Mouse (Mus musculus) limb, embryonic 10.5 days (tissue): ENCODE measurements around the gene Fig4. TPM values are rescaled to one million over a fixed set of nuclear protein-coding genes. Genes with fewer than 3 reads are reported as not detected.
A peak's percentile ranks its signal among the peaks of the same experiment; 100 is the strongest.

Experiments
- DNase-seq: peaks from one replicate; pipeline ENCODE4 v3.0.0-alpha.2; 2017; ENCODE audit warnings: low spot score
- H3K27ac ChIP-seq: fragments of 300-500 bp; sonication (generic); 2 replicates; pipeline ENCODE4 v1.5.1; 2016; ENCODE audit warnings: mild to moderate bottlenecking
- H3K27me3 ChIP-seq: fragments of 300-500 bp; sonication (generic); 2 replicates; pipeline ENCODE4 v1.6.1; 2016; ENCODE audit warnings: low read depth, mild to moderate bottlenecking; ENCODE audit not compliant: poor library complexity, severe bottlenecking
- H3K36me3 ChIP-seq: fragments of 300-500 bp; sonication (generic); 2 replicates; pipeline ENCODE4 v1.6.1; 2016; ENCODE audit warnings: mild to moderate bottlenecking, moderate library complexity
- H3K4me1 ChIP-seq: fragments of 300-500 bp; sonication (generic); 2 replicates; pipeline ENCODE4 v1.6.1; 2016
- H3K4me3 ChIP-seq: fragments of 300-500 bp; sonication (generic); 2 replicates; pipeline ENCODE4 v1.5.1; 2016; ENCODE audit warnings: mild to moderate bottlenecking, moderate library complexity
- H3K9me3 ChIP-seq: fragments of 300-500 bp; sonication (generic); replicated peaks from 2 replicates; pipeline ENCODE4 v1.6.1; 2016; ENCODE audit warnings: mild to moderate bottlenecking
- WGBS: fragments of 180-500 bp; shearing (Covaris S2); methylation state at CpG from one replicate; pipeline ENCODE4 v1.1.7; 2016; 5-methylcytosine and 5-hydroxymethylcytosine counted together
- polyA plus RNA-seq: library from polyadenylated mRNA; unstranded; fragments of >200 nt; fragmentation: Nextera tagmentation; extraction: Ambion mirVana; gene quantifications from 2 replicates; pipeline ENCODE4 v1.2.1, GENCODE M21; 2016

Fig4 gene
- 13.2 and 14.7 TPM in 2 replicates for polyA plus RNA-seq

DNA sequence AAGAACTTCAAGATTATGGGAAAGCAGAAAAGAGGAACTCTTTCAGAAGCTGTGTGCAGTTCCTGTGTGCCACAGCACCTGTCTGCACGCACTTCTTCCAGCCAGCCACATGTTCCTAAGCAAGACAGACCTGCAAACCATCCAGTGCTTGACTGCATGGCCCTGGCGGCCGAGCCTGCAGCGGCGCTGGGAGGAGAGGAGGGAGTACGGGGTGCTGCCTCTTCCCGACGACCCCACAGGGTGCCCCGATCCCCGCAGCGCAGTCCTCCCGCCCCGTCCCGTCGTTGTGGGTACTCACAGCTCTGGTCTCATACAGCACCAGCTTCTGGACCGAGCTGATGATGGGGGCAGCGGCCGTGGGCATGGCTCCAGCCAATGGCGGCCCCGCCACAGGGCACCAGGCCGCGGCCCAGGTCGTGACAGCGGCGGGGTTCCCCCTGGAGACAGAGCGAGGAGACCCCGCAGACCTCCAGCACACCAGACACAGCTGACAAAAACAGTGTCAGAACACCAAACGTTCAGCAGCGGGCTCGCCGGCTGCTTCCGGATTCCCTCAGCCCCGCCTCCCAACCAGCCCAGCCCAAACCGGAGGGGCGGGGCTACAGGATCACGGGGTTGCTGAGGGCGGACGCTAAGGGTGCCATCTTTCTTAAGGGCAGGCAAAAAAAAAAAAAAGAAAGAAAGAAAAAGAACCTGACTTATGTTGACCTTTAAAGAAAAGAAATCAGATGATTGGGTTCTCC lies at the start of gene Fig4:
Fig4 (minus strand) TSS at position 572 of the 743 bp plus-strand sequence.
- under 1% methylated on average over 38 of the region's 38 CpGs for WGBS
- Histone ChIP-seq H3K4me1 (peaks cover 5% of the 10 kb centered on the region), H3K27ac (peak within 1 kb of the TSS; percentile 78), H3K27me3 (no peaks in the 10 kb centered on the region), H3K9me3 (no peaks in the 10 kb centered on the region), H3K36me3 (no peaks in the 10 kb centered on the region), H3K4me3 (peak within 1 kb of the TSS; percentile 83)
- DNase-seq = peak; percentile 91

DNA sequence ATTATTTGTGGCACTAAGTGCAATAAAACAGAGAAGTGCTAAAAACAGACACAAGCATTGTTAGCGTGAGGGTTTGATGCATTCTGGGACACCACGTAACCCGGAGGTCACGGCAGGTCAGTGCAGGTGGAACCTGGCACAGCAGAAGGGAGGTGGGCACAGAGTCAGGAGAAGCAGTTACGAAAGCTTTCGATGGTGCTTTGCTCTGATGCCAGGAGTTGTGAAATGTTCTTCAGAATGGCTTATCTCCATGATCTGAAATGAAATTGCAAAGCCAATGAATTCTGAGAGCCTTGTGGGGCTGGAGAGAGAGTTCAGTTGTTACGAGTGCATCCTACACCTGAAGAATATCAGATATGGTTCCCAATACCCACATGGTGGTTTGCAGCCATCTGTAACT lies 38.3 kb upstream of the Fig4 start:
- no peak overlapping the region for H3K4me3 ChIP-seq
- 90% methylated on average over 7 of the region's 7 CpGs for WGBS

DNA sequence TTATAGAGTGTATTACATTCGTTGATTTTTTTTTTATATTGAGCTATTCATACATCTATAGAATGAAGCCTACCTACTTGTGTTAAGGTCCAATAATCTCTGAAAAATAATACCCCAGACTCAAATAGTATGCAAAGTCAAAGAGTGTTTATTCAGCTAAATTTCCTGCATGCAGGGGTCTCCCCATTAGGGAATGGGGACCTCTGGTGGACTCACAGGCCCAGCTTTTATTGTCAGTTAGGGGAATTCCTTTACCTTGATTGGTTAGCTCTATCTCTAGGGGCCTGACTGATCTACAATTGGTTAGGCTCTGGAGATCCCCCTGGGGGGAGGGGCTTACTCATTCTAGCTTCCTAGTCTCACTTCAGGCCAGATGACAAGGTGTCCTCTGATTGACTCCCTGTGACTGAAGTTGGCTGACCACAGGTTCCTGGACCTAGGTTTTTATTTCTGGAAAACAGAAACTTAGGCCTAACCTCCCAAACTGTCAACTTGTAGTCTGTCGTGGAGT lies 29.5 kb upstream of the Fig4 start:
- no peaks in the 10 kb centered on the region for H3K9me3 ChIP-seq
- H3K36me3 ChIP-seq = no peaks in the 10 kb centered on the region
- 86% methylated on average over 2 of the region's 2 CpGs for WGBS
- H3K27ac ChIP-seq = no peak overlapping the region
- H3K4me1 ChIP-seq = no peaks in the 10 kb centered on the region
- H3K27me3 ChIP-seq = no peaks in the 10 kb centered on the region
- H3K4me3 ChIP-seq = no peak overlapping the region
- DNase-seq = no peak

More for the DNA sequence above, 38.3 kb upstream of the Fig4 start:
- H3K27me3 ChIP-seq = no peaks in the 10 kb centered on the region
- no peak for DNase-seq
- H3K4me1 ChIP-seq = no peaks in the 10 kb centered on the region
- no peak overlapping the region for H3K27ac ChIP-seq
- H3K9me3 ChIP-seq = no peaks in the 10 kb centered on the region
- H3K36me3 ChIP-seq = no peaks in the 10 kb centered on the region

DNA sequence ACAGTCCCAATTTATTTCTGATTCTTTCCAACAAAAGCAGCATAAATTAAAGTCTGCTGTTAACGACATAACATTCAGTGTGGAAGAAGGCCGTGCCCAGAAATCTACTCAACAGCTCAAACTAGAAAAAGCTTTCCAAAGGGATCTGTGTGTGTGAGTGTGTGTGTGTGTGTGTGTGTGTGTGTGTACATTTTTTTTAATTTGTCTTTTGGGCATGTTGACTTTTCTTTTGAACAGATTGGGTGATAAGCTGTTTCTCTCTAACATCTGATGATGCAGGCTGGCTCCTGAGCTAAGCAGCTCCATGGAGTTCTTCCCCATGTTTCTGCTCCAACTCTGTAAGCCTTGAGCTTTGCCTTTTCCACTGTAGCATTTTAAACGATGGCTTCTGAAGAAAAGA lies 12.8 kb upstream of the Fig4 start:
- no peak for DNase-seq
- no peaks in the 10 kb centered on the region for H3K9me3 ChIP-seq
- no peaks in the 10 kb centered on the region for H3K27me3 ChIP-seq
- no peak overlapping the region for H3K27ac ChIP-seq
- no peaks in the 10 kb centered on the region for H3K4me1 ChIP-seq
- 89% methylated on average over 3 of the region's 3 CpGs for WGBS
- no peaks in the 10 kb centered on the region for H3K36me3 ChIP-seq
- H3K4me3 ChIP-seq = no peak overlapping the region

DNA sequence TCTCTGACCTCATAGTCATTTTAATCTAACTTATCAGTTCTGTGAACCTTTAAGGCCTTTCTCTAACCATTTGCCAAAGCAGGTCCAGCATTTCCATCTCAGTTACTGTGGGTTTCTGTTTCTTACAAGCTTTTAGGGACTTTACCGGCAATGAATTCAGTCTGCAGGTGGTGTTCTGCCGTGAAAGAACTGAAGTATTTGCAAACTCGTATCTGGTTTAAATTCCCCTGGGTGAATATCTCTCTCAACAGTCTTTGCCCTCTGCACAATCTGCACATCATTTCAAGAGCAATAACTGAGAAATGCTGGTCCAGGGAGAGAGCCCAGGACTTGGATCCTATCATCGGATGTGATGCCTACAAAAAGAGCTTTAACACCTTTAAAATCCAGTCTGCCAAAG lies 5.1 kb upstream of the Fig4 start:
- no peak overlapping the region for H3K27ac ChIP-seq
- no peak for DNase-seq
- WGBS = 95% methylated on average over 4 of the region's 4 CpGs
- no peaks in the 10 kb centered on the region for H3K9me3 ChIP-seq
- no peaks in the 10 kb centered on the region for H3K27me3 ChIP-seq
- H3K4me3 ChIP-seq = no peak overlapping the region
- no peaks in the 10 kb centered on the region for H3K4me1 ChIP-seq
- H3K36me3 ChIP-seq = no peaks in the 10 kb centered on the region

DNA sequence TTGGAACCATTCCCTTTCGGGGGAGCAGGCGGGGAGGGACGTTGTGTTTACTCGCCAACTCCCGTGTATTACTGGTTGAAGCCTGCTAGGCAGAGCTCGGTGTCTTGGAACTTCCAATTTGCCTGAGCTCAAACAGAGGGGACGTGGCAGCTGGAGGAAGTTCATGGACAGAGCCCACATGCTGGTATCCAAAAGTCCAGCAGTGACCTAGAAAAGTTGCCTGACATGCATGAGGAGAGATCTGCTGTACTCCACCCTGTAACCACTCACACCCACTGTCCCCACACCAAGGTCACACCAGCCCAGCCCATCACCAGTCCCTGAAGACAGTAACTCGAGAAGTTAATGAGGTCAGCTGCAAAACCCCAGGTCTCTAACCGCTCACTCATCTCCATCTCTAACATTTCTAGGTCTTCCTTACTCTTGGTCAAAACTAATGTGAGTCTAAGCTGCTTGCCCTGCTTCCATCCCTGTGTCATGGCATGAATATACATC lies 1.9 kb upstream of the Fig4 start:
- DNase-seq = no peak
- Histone ChIP-seq H3K27ac (no peak overlapping the region), H3K4me3 (no peak overlapping the region), H3K9me3 (no peaks in the 10 kb centered on the region), H3K27me3 (no peaks in the 10 kb centered on the region), H3K4me1 (peaks cover 5% of the 10 kb centered on the region), H3K36me3 (no peaks in the 10 kb centered on the region)
- WGBS = 70% methylated on average over 9 of the region's 9 CpGs

DNA sequence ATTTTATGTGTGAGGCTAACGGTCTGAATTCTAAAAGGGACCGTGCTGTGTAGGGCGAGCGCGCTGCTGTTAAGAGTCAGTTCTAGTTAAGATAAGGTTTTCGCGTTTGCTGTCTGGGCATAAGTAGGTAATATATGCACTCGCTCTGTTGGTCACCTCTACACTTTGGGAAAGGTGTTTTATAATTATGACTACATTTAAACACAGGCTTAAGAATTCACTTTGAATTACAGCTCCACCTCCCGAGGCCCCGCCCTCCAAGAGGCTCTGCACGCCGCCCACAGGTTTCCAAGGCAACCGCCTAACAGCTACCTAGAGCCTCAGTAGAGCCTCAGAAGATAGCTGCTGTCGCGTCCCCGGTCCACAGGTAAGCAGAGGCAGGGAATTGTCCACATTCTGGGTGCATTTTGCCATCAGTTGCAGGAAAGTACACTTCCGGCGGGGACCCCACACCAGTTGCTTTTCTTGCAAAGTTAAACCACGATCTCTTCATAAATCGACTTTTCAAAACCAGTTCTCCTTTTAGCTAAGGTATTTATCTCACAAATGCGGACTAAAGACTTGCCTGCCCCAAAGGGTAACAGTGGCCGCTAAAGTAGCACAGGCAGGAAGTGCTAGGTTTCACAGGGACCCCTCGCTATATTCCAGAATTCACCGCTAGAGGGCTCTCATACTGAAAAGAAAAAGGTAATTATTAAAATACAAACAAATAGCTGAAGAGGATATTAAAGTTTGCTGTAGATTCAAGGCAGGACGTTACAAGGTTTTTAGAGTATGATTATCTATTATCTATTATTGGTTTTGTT lies 782 bp upstream of the Fig4 start, which contains the start of gene Ak9:
Ak9 (plus strand) TSS at position 342 of the 806 bp plus-strand sequence.
- Histone ChIP-seq H3K9me3 (no peaks in the 10 kb centered on the region), H3K4me3 (peak within 1 kb of the TSS; percentile 83), H3K27ac (peak within 1 kb of the TSS; percentile 78), H3K36me3 (no peaks in the 10 kb centered on the region), H3K4me1 (peaks cover 5% of the 10 kb centered on the region), H3K27me3 (no peaks in the 10 kb centered on the region)
- peak; percentile 86 for DNase-seq
- 1% methylated on average over 25 of the region's 25 CpGs for WGBS

DNA sequence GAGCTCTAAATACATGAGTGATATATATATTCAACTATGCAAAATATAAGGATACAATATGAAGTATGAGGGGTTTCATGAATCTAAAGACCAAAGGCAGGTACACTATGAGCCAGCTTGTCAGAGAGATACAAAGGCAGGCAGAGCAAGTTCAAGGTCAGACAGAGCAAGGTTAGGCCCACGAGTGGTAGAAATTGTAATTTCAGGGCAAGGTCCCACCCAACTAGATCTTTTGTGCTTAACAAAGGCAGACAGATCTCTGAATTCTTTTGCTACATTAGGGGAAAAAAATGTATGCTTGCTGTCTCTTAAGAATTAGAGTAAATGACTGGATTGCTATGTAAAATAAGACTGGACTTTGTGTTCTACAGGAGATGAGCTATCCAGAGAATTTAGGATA lies 2.9 kb downstream of the Fig4 start:
- no peak overlapping the region for H3K4me3 ChIP-seq
- no peak for DNase-seq
- H3K27me3 ChIP-seq = no peaks in the 10 kb centered on the region
- H3K36me3 ChIP-seq = no peaks in the 10 kb centered on the region
- H3K27ac ChIP-seq = no peak overlapping the region
- 63% methylated on average over 1 of the region's 1 CpGs for WGBS
- no peaks in the 10 kb centered on the region for H3K9me3 ChIP-seq
- H3K4me1 ChIP-seq = peaks cover 6% of the 10 kb centered on the region

DNA sequence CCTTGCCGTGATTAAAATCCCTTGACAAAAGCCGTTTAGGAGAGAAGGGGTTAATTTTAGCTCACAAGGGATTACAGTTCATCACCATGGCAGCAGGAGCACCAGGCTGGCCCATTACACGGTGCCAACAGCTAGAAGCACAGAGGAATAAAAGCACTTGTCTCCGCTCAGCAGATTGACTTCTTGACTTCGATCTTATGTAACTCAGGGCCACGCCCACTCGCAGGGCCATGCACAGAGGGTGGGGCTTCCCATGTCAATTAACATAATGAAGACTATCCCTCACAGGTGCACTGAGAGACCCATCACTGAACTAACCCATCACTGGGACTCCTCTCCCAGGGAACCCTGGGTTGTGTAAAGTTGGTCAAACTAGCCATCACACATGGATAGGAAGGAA lies 7.9 kb downstream of the Fig4 start:
- H3K4me3 ChIP-seq = no peak overlapping the region
- no peaks in the 10 kb centered on the region for H3K9me3 ChIP-seq
- 58% methylated on average over 7 of the region's 7 CpGs for WGBS
- H3K36me3 ChIP-seq = no peaks in the 10 kb centered on the region
- no peak overlapping the region for H3K27ac ChIP-seq
- peaks cover 33% of the 10 kb centered on the region for H3K4me1 ChIP-seq
- H3K27me3 ChIP-seq = no peaks in the 10 kb centered on the region
- DNase-seq = no peak

DNA sequence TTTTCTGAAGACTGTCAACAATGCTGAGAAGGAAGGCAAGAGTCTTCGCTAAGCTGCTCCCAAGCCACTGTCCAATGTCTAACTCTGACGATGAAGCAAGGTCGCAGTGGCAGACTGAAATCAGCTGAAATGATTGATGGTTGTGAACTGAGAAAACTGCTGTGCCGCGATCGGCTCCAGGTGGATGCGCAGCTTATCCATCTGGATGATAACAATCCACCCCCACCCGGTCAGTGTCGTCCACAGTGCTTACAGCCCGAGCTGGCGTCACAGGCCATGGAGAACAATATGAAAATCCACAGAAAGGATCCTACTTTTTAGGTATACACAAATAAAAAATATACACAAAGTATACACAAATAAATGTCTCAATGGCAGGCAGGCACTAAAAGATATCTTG lies 8.3 kb downstream of the Fig4 start:
- Histone ChIP-seq H3K27me3 (no peaks in the 10 kb centered on the region), H3K27ac (no peak overlapping the region), H3K9me3 (no peaks in the 10 kb centered on the region), H3K4me3 (no peak overlapping the region), H3K4me1 (peaks cover 33% of the 10 kb centered on the region), H3K36me3 (no peaks in the 10 kb centered on the region)
- 62% methylated on average over 11 of the region's 11 CpGs for WGBS
- no peak for DNase-seq

DNA sequence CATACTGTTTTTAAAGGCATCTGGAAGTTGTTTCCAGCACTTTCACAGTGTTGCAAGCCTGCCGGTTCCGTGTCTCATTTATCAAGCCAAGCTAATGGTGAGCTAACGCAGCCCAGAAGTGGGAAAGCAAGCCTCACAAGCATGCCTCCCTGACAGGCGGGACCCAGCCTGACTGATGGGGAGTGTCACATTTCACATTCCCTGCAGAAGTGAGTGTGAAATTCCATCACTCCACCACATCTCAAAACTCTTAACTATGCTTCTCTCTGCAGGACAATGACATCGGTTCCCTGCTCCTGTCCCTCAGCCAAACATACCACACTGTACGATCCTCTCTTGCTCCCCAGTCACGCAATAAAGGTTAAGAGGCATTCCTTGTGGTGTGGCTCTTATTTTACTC lies 10.0 kb downstream of the Fig4 start:
- no peaks in the 10 kb centered on the region for H3K36me3 ChIP-seq
- H3K27me3 ChIP-seq = no peaks in the 10 kb centered on the region
- no peaks in the 10 kb centered on the region for H3K9me3 ChIP-seq
- peak; percentile 85 for DNase-seq
- H3K27ac ChIP-seq = peak overlapping the region; percentile 83
- peak overlapping the region; percentile 29 for H3K4me3 ChIP-seq
- WGBS = 2% methylated on average over 7 of the region's 7 CpGs
- peaks cover 38% of the 10 kb centered on the region for H3K4me1 ChIP-seq

DNA sequence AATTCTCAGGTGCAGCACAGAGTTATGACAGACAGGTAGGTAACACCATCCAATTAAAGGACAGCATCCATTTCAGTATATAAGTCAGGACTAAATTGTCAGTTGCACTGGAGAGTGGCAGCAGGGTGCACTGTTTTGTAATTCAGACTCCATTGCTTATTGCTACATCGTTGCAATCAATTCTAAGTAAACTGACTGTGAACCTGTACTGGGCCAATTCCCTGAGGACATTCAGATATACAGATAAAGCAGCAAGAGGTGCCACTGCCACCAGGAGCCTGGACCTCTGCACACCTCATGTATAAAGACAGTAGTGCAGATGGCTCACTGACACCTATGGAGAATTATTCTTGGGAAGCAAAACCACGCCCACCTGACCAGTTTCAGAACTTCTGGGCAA lies 12.0 kb downstream of the Fig4 start:
- Histone ChIP-seq H3K27me3 (no peaks in the 10 kb centered on the region), H3K4me3 (no peak overlapping the region), H3K27ac (no peak overlapping the region), H3K4me1 (peaks cover 38% of the 10 kb centered on the region), H3K9me3 (no peaks in the 10 kb centered on the region), H3K36me3 (no peaks in the 10 kb centered on the region)
- 95% methylated on average over 2 of the region's 2 CpGs for WGBS
- DNase-seq = no peak
